Mouse (Mus musculus): Measurements from ENCODE around the gene Cyp4f39. TPM values are rescaled to one million over a fixed set of nuclear protein-coding genes. Genes with fewer than 3 reads are reported as not detected.
"Not testable (repeated sequence)": the region's sequence is repeated elsewhere in the genome, so short reads cannot be mapped to it uniquely, and the experiment has no call there.

Cyp4f39 gene
- polyA plus RNA-seq, 1 experiment from 2014 or later = 0.15 TPM

DNA sequence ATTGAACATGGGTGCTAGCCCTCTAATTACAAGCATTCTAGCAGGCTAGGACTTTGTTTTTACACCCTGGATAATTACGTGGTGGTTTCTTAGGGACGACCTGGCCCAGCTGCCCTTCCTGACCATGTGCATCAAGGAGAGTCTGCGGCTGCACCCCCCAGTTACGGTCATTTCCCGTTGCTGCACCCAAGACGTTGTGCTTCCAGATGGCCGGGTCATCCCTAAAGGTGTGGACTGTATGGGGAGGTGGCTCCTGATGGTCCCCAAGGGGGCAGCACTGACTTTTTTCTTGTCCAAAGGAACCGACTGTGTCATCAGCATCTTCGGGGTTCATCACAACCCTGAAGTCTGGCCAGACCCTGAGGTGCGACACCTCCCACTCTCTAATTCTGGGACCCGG, 75.2 kb downstream of the Cyp4f39 start:
- Histone ChIP-seq H3K9me3 (ENCODE audit: control insufficient read depth, low read length) (no peaks in the 10 kb centered on the region), H3K27ac (ENCODE audit: low read depth, low read length) (no peak overlapping the region), H3K9ac (ENCODE audit: low read depth, low read length) (peak overlapping the region; percentile 53; the same call in 1 of the 2 replicates), H3K4me2 (peak overlapping the region; percentile 65), H3K4me1 (replicated peaks; ENCODE audit: control insufficient read depth, insufficient read depth, low read length) (no peaks in the 10 kb centered on the region), H3K36me3 (ENCODE audit: control insufficient read depth, insufficient read depth, low read length) (no peaks in the 10 kb centered on the region), H3K4me3 (ENCODE audit: low read depth, low read length) (no peak overlapping the region), H3K27me3 (replicated peaks; ENCODE audit: control insufficient read depth, insufficient read depth, low read length) (no peaks in the 10 kb centered on the region)
- ATAC-seq (replicated peaks; ENCODE audit: low FRiP score) (no peak), DNase-seq (ENCODE audit: low spot score) (no peak)
- 84% methylated on average over 11 of the region's 11 CpGs for WGBS

- DNase-seq (ENCODE audit: low spot score) (peak; percentile 86), ATAC-seq (replicated peaks; ENCODE audit: low FRiP score) (peak; percentile 87)
- H3K9ac ChIP-seq (ENCODE audit: low read depth, low read length) = peak overlapping the region; percentile 53
- no peaks in the 10 kb centered on the region for H3K9me3 ChIP-seq (ENCODE audit: control insufficient read depth, low read length)
- no peak overlapping the region for H3K27ac ChIP-seq (ENCODE audit: low read depth, low read length)
- H3K4me2 ChIP-seq = peak overlapping the region; percentile 65
- H3K4me1 ChIP-seq (replicated peaks; ENCODE audit: control insufficient read depth, insufficient read depth, low read length) = no peaks in the 10 kb centered on the region
- H3K4me3 ChIP-seq (ENCODE audit: low read depth, low read length) = peak overlapping the region; percentile 48
- no peaks in the 10 kb centered on the region for H3K36me3 ChIP-seq (ENCODE audit: control insufficient read depth, insufficient read depth, low read length)
- no peaks in the 10 kb centered on the region for H3K27me3 ChIP-seq (replicated peaks; ENCODE audit: control insufficient read depth, insufficient read depth, low read length)
- WGBS = 13% methylated on average over 26 of the region's 26 CpGs
Measured at GRCm38 (mm10) chr17:32528408-32529337, 76.2 kb downstream of the Cyp4f39 start.

- H3K27ac ChIP-seq (ENCODE audit: low read depth, low read length); H3K36me3 ChIP-seq (ENCODE audit: control insufficient read depth, insufficient read depth, low read length); H3K4me3 ChIP-seq (ENCODE audit: low read depth, low read length); H3K9ac ChIP-seq (ENCODE audit: low read depth, low read length); H3K9me3 ChIP-seq (ENCODE audit: control insufficient read depth, low read length); H3K27me3 ChIP-seq (replicated peaks; ENCODE audit: control insufficient read depth, insufficient read depth, low read length); DNase-seq (ENCODE audit: low spot score); H3K4me2 ChIP-seq; H3K4me1 ChIP-seq (replicated peaks; ENCODE audit: control insufficient read depth, insufficient read depth, low read length); ATAC-seq (replicated peaks; ENCODE audit: low FRiP score): not testable (repeated sequence)
- 63% methylated on average over 4 of the region's 4 CpGs for WGBS
Measured at GRCm38 (mm10) chr17:32532356-32532755, 79.8 kb downstream of the Cyp4f39 start.

GRCm38 (mm10) chr17:32534068-32534467, 81.5 kb downstream of the Cyp4f39 start:
- DNase-seq (ENCODE audit: low spot score) (no peak), ATAC-seq (replicated peaks; ENCODE audit: low FRiP score) (no peak)
- no peaks in the 10 kb centered on the region for H3K9me3 ChIP-seq (ENCODE audit: control insufficient read depth, low read length)
- H3K4me2 ChIP-seq = no peak overlapping the region
- H3K4me3 ChIP-seq (ENCODE audit: low read depth, low read length) = no peak overlapping the region
- no peak overlapping the region for H3K9ac ChIP-seq (ENCODE audit: low read depth, low read length)
- no peaks in the 10 kb centered on the region for H3K27me3 ChIP-seq (replicated peaks; ENCODE audit: control insufficient read depth, insufficient read depth, low read length)
- H3K4me1 ChIP-seq (replicated peaks; ENCODE audit: control insufficient read depth, insufficient read depth, low read length) = no peaks in the 10 kb centered on the region
- WGBS = 63% methylated on average over 6 of the region's 6 CpGs
- no peaks in the 10 kb centered on the region for H3K36me3 ChIP-seq (ENCODE audit: control insufficient read depth, insufficient read depth, low read length)
- no peak overlapping the region for H3K27ac ChIP-seq (ENCODE audit: low read depth, low read length)

- H3K27ac ChIP-seq (ENCODE audit: low read depth, low read length); H3K9ac ChIP-seq (ENCODE audit: low read depth, low read length); H3K4me1 ChIP-seq (replicated peaks; ENCODE audit: control insufficient read depth, insufficient read depth, low read length); H3K9me3 ChIP-seq (ENCODE audit: control insufficient read depth, low read length); H3K36me3 ChIP-seq (ENCODE audit: control insufficient read depth, insufficient read depth, low read length); H3K27me3 ChIP-seq (replicated peaks; ENCODE audit: control insufficient read depth, insufficient read depth, low read length): not testable (repeated sequence)
- Histone ChIP-seq H3K4me3 (ENCODE audit: low read depth, low read length) (peak within 1 kb of the TSS; percentile 33), H3K4me2 (peak within 1 kb of the TSS; percentile 58)
- DNase-seq (ENCODE audit: low spot score) = peak; percentile 71
- ATAC-seq (replicated peaks; ENCODE audit: low FRiP score) = peak; percentile 75
- WGBS = 10% methylated on average over 5 of the region's 5 CpGs
Measured at GRCm38 (mm10) chr17:32536051-32536866, 83.7 kb downstream of the Cyp4f39 start, which contains the start of gene Cyp4f16. Gene Cyp4f16 (plus strand): TSS chr17:32536558.

DNA sequence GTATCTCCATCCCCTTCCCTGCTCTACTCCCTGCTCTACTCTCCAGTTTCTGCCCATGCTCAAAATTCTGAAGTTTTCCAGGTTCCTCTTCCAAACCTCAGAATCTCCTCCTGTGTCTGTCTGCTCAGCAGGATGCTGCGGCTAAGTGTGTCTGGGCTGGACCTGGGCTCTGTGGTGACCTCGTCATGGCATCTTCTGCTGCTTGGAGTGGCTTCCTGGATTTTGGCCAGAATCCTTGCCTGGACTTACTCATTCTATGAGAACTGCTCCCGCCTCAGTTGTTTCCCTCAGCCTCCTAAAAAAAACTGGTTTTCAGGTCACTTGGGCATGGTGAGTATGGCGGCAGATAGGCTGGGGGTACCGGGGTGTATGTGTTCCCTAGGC, 84.3 kb downstream of the Cyp4f39 start:
- ATAC-seq (replicated peaks; ENCODE audit: low FRiP score) (no peak), DNase-seq (ENCODE audit: low spot score) (no peak)
- no peak overlapping the region for H3K9ac ChIP-seq (ENCODE audit: low read depth, low read length)
- H3K27me3 ChIP-seq (replicated peaks; ENCODE audit: control insufficient read depth, insufficient read depth, low read length) = no peaks in the 10 kb centered on the region
- no peaks in the 10 kb centered on the region for H3K36me3 ChIP-seq (ENCODE audit: control insufficient read depth, insufficient read depth, low read length)
- H3K4me1 ChIP-seq (replicated peaks; ENCODE audit: control insufficient read depth, insufficient read depth, low read length) = no peaks in the 10 kb centered on the region
- H3K4me2 ChIP-seq = peak overlapping the region; percentile 58
- no peak overlapping the region for H3K27ac ChIP-seq (ENCODE audit: low read depth, low read length)
- WGBS = 57% methylated on average over 5 of the region's 5 CpGs
- no peaks in the 10 kb centered on the region for H3K9me3 ChIP-seq (ENCODE audit: control insufficient read depth, low read length)
- peak overlapping the region; percentile 33 for H3K4me3 ChIP-seq (ENCODE audit: low read depth, low read length)

Other genes starting within 250 kb of the Cyp4f39 start
- gene Brd4, start 168.0 kb upstream of the Cyp4f39 start, polyA plus RNA-seq (2014; fragmentation: Nextera tagmentation; extraction: Ambion mirVana) = 84.6 and 97.6 TPM in 2 replicates
- gene Akap8, start 131.5 kb upstream of the Cyp4f39 start, polyA plus RNA-seq (2014; fragmentation: Nextera tagmentation; extraction: Ambion mirVana) = 54.9 and 60.9 TPM in 2 replicates
- gene Akap8l, start 102.1 kb upstream of the Cyp4f39 start, polyA plus RNA-seq (2014; fragmentation: Nextera tagmentation; extraction: Ambion mirVana) = 61.4 and 74.3 TPM in 2 replicates
- 25.7 and 26.4 TPM in 2 replicates for gene Wiz, start 63.3 kb upstream of the Cyp4f39 start, polyA plus RNA-seq (2014; fragmentation: Nextera tagmentation; extraction: Ambion mirVana)
- gene Rasal3, start 49.1 kb upstream of the Cyp4f39 start, polyA plus RNA-seq (2014; fragmentation: Nextera tagmentation; extraction: Ambion mirVana) = 7.5 and 8.7 TPM in 2 replicates
- 1.8 and 2.2 TPM in 2 replicates for gene Pglyrp2, start 28.6 kb upstream of the Cyp4f39 start, polyA plus RNA-seq (2014; fragmentation: Nextera tagmentation; extraction: Ambion mirVana)
- 1.5 and 2.2 TPM in 2 replicates for gene Cyp4f17, start 53.3 kb downstream of the Cyp4f39 start, polyA plus RNA-seq (2014; fragmentation: Nextera tagmentation; extraction: Ambion mirVana)
- gene Cyp4f16, start 83.8 kb downstream of the Cyp4f39 start, polyA plus RNA-seq (2014; fragmentation: Nextera tagmentation; extraction: Ambion mirVana) = 5.8 and 6.1 TPM in 2 replicates
- not detected in 2 replicates for gene Cyp4f37, start 168.6 kb downstream of the Cyp4f39 start, polyA plus RNA-seq (2014; fragmentation: Nextera tagmentation; extraction: Ambion mirVana)
- gene Cyp4f40, start 206.2 kb downstream of the Cyp4f39 start, polyA plus RNA-seq (2014; fragmentation: Nextera tagmentation; extraction: Ambion mirVana) = not detected in 2 replicates
- 3.2 and 4.2 TPM in 2 replicates for gene Cyp4f15, start 232.9 kb downstream of the Cyp4f39 start, polyA plus RNA-seq (2014; fragmentation: Nextera tagmentation; extraction: Ambion mirVana)